Mouse (Mus musculus): ENCODE data around the gene Hivep1. TPM values are rescaled to one million over a fixed set of nuclear protein-coding genes. Genes with fewer than 3 reads are reported as not detected.
A peak's percentile ranks its signal among the peaks of the same experiment; 100 is the strongest.

Hivep1 gene
- total RNA-seq (2017) = 13.8 to 34.8 TPM (median 22.9 TPM) in 3 replicates

DNA sequence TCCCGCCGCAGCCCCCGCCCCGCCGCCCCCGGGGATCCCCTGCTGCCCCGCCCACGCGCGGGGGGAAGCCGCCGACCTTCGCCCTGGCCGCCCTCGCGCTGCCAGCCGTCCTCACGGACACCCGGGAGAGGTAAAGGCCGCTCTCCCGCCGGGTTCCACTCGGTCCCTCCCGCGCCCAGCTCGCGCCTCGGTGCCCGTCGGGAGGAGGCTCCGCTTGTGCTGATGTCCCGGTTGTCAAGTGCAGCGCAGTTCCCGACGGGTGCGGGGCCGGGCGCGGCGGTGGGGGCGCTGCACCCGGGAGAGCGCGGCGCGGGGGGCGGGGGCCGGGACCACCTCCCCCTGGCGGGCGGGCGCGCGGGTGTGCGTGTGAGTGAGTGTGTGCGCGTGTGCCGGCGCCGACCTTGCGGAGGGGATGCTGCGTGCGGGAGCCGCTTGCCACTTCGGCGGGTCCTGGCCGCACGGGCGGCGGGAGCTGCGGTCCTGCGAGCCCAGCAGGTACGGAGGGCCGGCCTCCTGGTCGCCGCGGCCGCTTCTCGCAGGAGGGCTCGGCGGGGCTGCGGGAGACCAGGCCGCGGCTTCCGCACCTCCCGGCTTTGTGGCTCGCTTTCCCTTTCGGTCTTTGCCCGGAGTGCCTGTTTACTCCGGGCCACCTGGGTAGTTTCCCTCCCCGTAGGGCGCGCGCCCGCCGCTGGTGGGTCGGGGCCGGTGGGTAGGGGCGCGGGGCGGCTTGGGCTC lies at the start of gene Hivep1:
Gene Hivep1 (plus strand): TSS at position 61 of the 735 bp plus-strand sequence.
- no peak for ATAC-seq (replicated peaks; ENCODE audit: insufficient number of reproducible peaks, low FRiP score, low TSS enrichment, poor library complexity, severe bottlenecking)

DNA sequence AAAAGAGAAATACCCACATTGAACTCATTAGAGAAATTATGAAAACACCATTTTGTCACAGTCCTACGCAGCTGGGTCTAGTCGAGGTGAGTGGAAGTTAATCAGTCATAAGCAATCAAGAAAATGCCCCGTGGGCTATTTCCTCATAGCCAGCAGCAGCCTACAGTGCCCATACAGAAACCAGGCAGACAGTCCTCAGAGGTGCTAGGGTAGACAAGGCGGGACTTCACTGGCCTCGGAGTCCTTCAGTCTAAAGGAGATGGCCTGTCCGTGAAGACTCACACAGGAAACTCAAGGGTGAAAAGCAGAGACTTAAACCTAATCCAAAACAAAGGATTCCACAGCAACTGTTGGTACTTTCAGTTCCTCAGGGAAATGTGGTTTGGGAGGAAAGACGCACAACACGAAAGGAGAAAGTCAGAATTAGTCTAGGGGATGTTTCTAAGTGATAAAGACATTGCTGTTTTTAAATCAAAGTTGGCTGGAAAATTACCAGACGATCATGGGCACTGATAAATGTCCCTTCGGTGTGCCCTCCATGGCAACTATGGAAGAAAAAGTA lies 36.3 kb upstream of the Hivep1 start:
- 0 out of 2 replicates have a peak, but pooled peaks have one; percentile 47 for ATAC-seq (replicated peaks; ENCODE audit: insufficient number of reproducible peaks, low FRiP score, low TSS enrichment, poor library complexity, severe bottlenecking)

DNA sequence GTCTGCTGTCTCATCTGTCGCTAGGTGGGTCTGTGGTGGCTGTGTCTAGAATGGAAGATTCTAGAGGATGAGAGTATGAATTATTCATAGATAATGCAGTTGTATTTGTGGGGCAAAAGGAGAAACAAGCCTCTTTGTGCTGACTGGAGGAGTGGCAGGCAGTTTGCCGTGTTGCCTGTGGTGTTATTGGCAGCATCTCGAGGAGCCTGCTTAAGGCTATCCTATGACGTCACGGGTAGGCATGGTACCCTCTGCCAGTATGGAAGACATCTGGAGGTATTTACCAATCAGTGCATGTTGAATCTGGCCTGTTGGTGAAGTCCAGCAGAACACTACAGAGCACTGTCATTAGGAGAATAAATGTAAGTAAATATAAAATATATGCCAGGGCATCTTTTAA lies 35.6 kb upstream of the Hivep1 start:
- no peak for ATAC-seq (replicated peaks; ENCODE audit: insufficient number of reproducible peaks, low FRiP score, low TSS enrichment, poor library complexity, severe bottlenecking)

DNA sequence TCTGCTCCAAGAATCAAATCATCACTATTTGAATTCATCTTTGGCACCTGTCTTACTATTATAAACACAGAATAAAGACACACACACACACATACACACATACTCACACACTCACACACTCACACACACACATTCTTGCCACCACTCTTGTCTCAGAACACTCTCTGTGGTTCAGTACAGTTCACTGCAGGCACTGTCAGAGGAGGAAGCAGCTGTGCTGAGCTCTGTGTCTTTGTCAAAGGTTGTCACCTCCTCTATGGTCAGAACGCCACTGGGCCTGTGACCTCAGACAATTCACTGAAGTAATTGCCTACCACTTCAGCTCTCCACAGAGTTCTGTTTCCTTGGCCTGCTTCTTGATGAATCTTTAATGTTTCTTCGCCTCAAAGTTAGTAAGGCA lies 33.5 kb upstream of the Hivep1 start:
- no peak for ATAC-seq (replicated peaks; ENCODE audit: insufficient number of reproducible peaks, low FRiP score, low TSS enrichment, poor library complexity, severe bottlenecking)

DNA sequence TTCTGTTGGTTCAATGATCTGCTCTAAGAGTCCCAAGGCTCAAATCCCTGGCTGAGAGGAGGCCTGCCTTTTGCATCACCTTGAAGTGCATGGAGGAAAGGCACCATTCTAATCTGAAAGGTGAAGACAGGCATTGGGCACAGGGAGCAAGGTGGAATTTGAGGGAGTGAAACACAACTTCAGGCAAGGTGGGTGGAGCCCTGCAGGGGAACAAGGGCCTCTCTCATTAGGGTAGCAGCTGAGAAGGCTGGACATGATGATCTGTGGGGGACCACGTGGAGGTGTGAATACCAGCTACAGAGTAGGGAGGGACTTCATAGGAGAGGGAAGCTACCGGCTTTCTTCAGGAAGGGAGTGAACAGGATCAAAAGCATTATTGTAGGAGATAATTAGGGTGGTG lies 10.6 kb upstream of the Hivep1 start:
- no peak for ATAC-seq (replicated peaks; ENCODE audit: insufficient number of reproducible peaks, low FRiP score, low TSS enrichment, poor library complexity, severe bottlenecking)

DNA sequence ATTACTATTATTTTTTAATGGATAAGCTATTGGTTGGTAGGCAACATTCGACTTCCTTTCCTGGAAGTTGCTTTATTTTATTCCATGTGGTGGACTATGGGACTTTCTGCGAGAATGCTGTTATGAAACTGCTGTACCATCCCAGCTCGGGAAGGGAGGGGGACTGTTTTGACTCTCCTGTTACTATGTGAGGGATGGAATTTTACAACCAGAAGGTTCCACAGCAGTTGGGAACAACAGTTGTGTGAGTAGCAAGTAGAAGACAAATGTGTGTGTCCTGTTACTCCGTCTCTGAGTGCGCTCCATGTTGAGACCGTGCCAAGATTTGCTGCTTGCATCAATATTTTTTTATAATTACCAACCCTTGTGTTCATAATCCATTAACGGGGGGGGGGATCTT lies 8.4 kb upstream of the Hivep1 start:
- ATAC-seq (replicated peaks; ENCODE audit: insufficient number of reproducible peaks, low FRiP score, low TSS enrichment, poor library complexity, severe bottlenecking) = no peak

DNA sequence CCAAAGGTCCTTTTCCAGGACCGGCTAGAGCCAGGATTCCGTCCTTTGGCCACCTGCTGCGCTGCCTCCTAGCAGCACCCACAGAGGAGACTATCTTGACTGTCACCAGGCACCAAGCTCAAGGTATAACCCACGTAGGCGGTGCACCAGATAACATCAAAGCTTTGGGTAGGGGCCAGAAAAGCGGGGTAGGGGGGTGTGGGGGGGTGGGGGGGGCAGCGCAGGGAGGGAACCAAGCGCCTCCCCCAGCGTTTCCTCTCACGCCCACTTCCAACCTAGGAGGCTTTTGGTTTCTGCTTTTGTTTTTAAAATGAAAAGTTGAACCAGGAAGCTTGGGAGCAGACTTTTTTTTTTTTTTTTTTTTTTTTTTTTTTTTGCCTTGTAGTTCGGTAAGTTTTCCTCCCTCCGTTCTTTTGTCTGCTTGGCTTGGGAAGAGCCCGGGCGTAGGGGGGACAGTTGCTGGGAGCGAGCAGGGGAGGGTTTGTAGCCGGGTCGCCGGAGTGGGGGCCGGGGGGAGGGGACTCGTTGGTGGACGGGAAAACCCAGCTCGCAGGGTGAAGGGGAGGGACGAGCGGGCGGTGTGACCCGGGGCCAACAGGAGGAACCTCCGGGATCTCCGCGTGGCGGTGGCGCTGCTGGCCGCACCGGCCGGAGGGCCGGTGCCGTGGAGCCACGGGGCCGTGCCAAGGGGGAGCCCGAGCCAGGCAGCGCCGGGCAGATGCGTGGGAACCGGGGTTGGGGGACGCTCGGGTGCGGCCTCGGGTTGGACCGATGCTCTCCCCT lies 2.6 kb upstream of the Hivep1 start:
- ATAC-seq (replicated peaks; ENCODE audit: insufficient number of reproducible peaks, low FRiP score, low TSS enrichment, poor library complexity, severe bottlenecking) = no peak

DNA sequence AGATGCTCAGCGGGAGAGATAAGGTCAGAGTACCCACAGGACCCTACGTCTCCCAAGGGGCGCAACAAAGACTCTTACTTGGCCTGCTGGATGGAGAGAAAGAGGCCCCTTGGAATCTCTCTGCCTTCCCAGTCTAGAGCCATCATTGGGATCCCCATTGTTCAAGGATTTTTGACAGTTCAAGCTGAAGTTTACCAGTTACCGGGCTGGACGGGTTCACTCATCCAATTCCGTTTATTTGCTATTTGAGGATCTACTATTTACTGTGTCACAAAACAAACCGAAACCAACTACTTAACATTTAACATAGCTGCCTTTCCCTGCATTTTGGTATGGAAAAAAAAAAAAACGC lies 2.1 kb upstream of the Hivep1 start:
- no peak for ATAC-seq (replicated peaks; ENCODE audit: insufficient number of reproducible peaks, low FRiP score, low TSS enrichment, poor library complexity, severe bottlenecking)

DNA sequence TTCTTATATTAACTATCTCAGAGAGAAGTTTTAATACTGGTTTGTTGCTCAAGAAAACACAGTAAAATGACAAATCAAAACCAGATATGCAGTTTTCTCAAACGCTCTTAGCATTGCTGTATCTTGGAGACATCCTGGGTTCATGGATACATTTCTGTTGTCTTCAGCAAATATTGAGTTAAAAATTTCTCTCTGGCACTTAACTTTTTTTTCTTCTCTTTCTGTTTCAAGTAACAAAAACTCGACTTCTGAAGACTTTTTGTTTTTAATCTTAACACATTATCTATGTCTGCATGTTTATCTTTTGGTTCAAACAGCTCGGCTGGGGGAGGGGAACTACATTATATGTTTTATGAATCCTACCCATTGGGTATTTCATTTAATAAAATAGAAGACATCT lies 1.7 kb upstream of the Hivep1 start:
- ATAC-seq (replicated peaks; ENCODE audit: insufficient number of reproducible peaks, low FRiP score, low TSS enrichment, poor library complexity, severe bottlenecking) = no peak

DNA sequence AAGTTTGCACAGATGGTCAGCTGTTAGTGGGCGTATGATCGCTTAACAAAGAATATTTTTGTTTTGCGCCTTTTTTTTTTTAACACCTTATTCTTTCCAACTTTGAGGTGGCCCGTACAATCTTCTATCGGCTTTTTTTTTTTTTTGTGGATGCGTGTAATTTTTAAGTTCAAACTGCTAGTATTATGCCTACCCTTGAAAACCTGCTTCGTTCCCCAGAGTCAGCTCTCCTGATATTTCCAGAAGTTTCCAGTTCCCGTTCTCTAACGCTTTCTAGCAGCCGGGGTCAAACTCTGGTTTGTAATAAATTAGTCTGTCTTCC lies 980 bp upstream of the Hivep1 start:
- no peak for ATAC-seq (replicated peaks; ENCODE audit: insufficient number of reproducible peaks, low FRiP score, low TSS enrichment, poor library complexity, severe bottlenecking)

DNA sequence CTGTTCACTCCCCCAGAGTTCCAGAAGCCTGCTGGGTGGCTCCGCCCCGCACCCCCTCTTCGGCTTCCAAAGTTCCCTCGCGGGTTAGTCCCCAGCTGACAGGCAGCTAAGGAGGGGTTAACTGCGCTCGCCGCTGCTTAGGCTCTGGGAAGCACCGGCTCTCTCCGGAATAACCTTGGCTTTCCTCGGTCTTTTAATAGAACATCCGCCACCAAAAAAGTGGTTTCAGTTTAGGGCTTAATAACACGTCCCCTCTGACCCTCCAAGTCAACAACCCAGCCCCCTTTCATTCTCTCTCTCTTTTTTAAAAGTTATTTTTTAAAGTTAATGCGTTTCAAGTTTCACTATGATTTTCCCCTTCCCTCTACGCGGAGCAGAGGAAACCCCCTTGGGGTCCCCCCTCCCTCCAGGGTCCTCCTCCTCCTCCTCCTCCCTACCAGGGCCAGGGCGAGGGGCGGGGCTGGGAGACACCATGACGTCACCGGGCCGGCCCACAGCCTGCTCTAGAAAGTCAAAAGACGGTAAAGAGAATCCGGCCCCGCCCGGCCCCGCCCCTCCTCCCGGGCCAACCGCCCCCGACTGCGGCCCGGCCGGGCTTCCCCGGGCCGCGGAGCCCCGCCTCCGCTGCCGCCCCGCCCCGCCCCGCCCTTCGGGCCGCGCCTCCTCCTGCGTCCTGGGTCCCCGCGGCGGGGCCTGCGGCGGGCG lies 467 bp upstream of the Hivep1 start:
- ATAC-seq (replicated peaks; ENCODE audit: insufficient number of reproducible peaks, low FRiP score, low TSS enrichment, poor library complexity, severe bottlenecking) = peak; percentile 85

DNA sequence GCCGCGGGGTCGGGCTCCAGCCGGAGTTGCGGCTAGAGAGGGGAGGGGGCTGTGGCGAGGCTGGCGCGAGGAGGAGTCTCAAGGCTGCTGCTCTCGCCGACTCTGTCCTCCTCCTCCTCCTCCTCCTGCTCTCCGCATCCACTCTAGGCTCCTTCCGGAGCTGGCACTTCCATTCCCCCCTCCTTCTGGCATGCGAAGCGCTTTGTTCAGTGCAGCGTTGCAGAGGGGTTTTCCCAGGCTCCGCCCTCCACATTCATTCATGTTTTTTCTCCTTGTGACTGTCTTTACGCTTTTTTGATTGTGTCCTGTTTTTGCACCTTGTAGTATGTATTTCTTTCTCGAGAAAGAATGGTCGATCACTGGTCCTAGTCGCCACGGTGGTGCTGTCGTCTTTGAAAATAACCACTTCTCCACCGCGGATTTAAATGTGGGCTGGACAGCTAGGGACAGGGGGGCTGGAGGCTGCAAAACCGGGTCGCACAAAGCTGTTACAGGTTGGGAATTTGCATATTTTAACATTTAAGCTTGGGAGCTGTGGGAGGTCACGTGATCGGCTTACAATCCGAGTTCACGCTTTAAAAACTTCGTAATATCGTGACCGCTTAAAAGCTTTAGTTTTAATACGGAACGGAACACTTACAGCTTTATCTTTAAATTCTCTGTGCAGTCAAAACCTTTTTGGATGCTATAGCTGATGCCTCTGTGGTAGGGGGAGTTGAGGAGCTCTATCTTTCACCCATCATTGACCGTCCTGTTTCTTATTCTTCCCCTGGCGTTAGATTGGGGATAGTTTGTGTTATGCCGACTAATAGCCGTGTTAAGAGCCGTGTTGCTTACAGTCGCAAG lies 1.1 kb downstream of the Hivep1 start:
- ATAC-seq (replicated peaks; ENCODE audit: insufficient number of reproducible peaks, low FRiP score, low TSS enrichment, poor library complexity, severe bottlenecking) = peak; percentile 50

DNA sequence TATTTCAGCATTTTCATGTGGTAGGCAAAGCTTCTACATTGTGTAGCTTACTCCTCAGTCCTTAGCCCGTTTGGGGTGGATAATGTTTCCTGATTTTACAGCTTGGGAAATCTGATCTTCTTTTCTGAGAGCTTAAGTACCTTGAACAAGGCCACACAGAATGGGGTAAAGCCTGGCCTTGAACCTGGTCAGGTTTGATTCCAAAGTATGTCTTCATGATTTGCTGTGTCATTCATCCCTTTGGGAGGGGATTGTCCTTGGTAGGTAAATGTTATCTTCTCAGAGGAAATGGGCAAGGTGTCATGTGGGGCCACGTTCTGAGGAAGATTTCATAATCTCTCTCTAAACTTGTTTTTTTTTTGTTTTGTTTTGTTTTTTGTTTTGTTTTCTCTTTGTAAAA lies 1.8 kb downstream of the Hivep1 start:
- no peak for ATAC-seq (replicated peaks; ENCODE audit: insufficient number of reproducible peaks, low FRiP score, low TSS enrichment, poor library complexity, severe bottlenecking)

DNA sequence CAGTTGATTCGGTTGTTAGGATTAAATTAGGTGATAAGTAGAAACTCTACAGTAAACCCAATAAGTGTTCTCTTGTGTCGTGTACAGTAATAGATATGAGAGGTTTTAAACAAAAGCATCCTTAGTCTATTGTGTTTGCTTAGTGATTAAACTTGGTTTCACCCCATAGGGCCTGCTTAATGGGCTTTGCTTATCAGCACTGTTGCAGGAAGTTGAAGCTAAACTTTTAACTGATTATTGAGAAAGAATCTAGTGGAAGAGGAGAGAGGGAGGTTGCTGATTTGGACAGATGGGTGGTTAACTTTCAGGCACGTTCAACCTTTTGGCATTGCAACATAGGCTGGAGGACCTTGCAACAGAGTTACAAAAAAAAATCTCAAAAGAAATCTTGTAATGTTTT lies 2.3 kb downstream of the Hivep1 start:
- ATAC-seq (replicated peaks; ENCODE audit: insufficient number of reproducible peaks, low FRiP score, low TSS enrichment, poor library complexity, severe bottlenecking) = no peak

DNA sequence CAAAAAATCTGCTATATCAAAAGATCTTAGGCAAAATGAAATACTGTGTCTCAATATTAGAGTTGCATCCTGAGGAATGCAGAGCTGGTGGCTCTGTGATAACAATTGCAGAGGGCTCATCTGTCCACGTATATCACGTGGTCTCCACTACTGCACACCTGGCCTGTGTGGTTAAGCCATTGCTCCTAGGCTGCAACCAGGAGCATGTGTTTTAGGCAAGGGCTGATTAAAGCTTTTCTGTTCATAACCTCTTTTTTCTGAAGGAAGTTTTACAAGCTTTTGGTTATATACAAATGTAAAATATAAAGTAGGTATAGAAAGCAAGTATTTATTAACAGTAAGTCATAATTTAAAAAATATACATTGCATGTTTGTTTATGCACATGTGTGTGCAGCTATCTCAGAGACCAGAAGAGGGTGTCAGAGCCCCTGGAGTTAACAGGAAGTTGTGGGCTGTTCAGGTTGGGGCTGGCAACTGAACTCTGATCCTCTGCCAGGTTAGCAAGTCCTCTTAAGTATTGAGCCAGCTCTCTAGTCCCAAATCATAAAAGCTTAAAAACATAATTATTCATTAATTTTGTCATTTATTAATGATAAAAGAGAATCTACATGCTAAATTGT lies 5.0 kb downstream of the Hivep1 start:
- no peak for ATAC-seq (replicated peaks; ENCODE audit: insufficient number of reproducible peaks, low FRiP score, low TSS enrichment, poor library complexity, severe bottlenecking)

DNA sequence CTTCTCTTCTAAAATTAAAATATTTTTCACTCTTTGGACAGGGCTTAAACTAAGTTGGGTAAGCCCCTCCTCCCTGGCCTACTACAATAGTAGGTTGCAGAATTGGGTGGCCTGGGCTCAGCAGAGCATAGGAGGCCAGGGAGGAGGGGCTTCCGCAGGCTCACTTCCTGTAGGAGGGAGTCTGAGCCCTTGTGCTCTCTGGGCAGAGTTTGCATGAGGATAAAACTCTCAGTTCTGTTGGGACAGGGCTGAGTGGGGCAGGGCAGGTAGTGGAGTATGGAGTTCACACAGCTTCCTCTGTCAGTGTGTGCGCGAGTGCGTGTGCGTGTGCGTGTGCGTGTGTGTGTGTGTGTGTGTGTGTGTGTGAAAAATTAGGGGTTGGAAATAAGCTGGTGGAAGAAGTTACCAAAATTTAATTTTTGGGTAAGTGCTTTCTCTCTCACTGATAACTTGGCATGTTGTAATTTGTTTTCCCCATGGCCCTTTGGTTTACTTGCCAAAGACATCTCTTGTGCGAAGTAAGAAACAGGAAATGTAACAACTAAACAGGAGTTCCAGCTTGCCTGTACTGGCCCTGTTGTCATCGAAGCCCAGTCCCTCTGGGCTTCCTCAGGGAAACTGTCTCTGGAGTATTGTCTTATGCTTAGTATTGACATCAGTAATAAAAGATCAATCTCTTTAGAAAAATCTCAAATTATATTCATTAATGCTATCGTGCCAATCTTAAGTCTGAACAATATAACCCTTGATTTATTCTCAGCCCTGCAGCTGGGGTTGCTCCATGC lies 9.2 kb downstream of the Hivep1 start:
- peak; percentile 49; the same call in 1 of the 2 replicates for ATAC-seq (replicated peaks; ENCODE audit: insufficient number of reproducible peaks, low FRiP score, low TSS enrichment, poor library complexity, severe bottlenecking)

DNA sequence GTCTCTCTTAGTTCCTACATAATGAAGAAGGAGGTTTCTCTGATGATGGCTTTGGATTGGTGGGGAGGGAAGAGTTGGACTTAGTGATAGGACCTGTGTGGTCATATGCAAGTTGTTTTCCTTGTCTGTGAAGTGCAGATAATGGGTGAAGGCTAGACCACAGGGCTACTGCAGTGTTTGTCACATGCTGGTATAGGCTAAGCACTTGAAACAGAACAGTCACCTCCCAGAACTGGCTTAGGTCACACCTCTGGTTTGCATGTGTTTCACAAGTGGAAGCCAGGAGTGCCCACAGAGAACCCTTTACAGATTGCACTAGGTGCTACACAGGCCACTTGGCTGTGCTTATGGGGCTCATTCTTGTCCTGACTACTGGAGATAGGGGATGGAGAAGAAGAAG lies 12.4 kb downstream of the Hivep1 start:
- ATAC-seq (replicated peaks; ENCODE audit: insufficient number of reproducible peaks, low FRiP score, low TSS enrichment, poor library complexity, severe bottlenecking) = no peak

DNA sequence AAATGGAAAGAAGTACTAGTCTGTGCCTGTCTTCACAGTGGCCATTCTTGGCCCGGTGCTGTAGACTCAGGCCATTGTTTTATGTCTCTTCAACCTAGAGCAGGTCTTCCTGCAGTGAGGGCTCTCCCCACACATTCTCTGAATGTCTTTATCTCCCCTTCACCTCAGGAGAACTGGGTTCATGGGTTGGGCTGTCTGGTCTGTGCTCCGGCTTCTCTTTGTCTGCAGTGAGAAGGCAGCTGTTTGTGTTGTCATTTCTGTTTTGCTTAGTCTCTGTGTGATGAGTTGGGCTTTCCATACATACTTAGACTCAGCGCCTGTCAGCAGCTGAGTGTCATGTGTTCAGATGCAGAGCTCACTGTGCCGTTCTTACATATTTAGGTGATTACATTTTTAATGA lies 18.4 kb downstream of the Hivep1 start:
- ATAC-seq (replicated peaks; ENCODE audit: insufficient number of reproducible peaks, low FRiP score, low TSS enrichment, poor library complexity, severe bottlenecking) = no peak
